12 mouse cellular contexts compared by ENCODE assay signal in genomic region chr4:13408196-13408640, GRCm38 (mm10).
DNase-seq lines count a peak whose midpoint lies in the region; ATAC-seq and TF ChIP-seq lines count a peak whose summit lies in the region.
"Had no signal": no experiment of that assay in that cellular context is flagged by ENCODE, and none has a peak within 500 bp of the region (broad histone marks: within the 10 kb centered on the region; RNA-seq: fewer than 3 reads in every experiment).

No protein-coding gene starts in this region.

- no peak overlapping the region for H3K4me2 ChIP-seq in forebrain, embryonic 12.5 days
- H3K4me2 ChIP-seq in hindbrain, postnatal 0 days (ENCODE audit: low read depth, low read length) = peak overlapping the region; percentile 27
- 0 out of 2 replicates have a peak overlapping the region, but pooled peaks have one; percentile 5 for H3K4me2 ChIP-seq in neural tube, embryonic 12.5 days (replicated peaks)
- H3K4me2 ChIP-seq: heart, embryonic 15.5 days; stomach, embryonic 15.5 days had no signal

- 0 out of 2 replicates have a peak overlapping the region, but pooled peaks have one; percentile 50 for H3K27ac ChIP-seq in forebrain, embryonic 12.5 days
- H3K27ac ChIP-seq in hindbrain, postnatal 0 days = peak overlapping the region; percentile 55; the same call in 1 of the 2 replicates
- H3K27ac ChIP-seq in neural tube, embryonic 12.5 days = peak overlapping the region; percentile 22; the same call in 1 of the 2 replicates
- H3K27ac ChIP-seq: heart, embryonic 15.5 days; stomach, embryonic 15.5 days had no signal

- TF ChIP-seq CTCF in hindbrain, postnatal 0 days (IDR thresholded peaks at IDR 0.05; ENCODE audit: low read depth) = no peak

- peak; percentile 78 for ATAC-seq in forebrain, embryonic 12.5 days (ENCODE audit: low FRiP score)
- peak; percentile 71 for ATAC-seq in hindbrain, postnatal 0 days
- peak; percentile 38 for ATAC-seq in neural tube, embryonic 12.5 days (ENCODE audit: low FRiP score, low read depth)
- ATAC-seq: liver, postnatal 0 days had no signal

- H3K4me3 ChIP-seq in forebrain, embryonic 12.5 days (replicated peaks) = no peak overlapping the region
- H3K4me3 ChIP-seq in hindbrain, postnatal 0 days (ENCODE audit: low read length) = no peak overlapping the region
- no peak overlapping the region for H3K4me3 ChIP-seq in neural tube, embryonic 12.5 days
- H3K4me3 ChIP-seq: heart, embryonic 15.5 days; stomach, embryonic 15.5 days had no signal

- no peak overlapping the region for H3K9ac ChIP-seq in forebrain, embryonic 12.5 days
- H3K9ac ChIP-seq in hindbrain, postnatal 0 days (replicated peaks; ENCODE audit: low read length) = no peak overlapping the region
- H3K9ac ChIP-seq in neural tube, embryonic 12.5 days = no peak overlapping the region
- H3K9ac ChIP-seq: heart, embryonic 15.5 days; liver, postnatal 0 days; stomach, embryonic 15.5 days had no signal

- no peaks in the 10 kb centered on the region for H3K36me3 ChIP-seq in forebrain, embryonic 12.5 days (replicated peaks)
- H3K36me3 ChIP-seq in hindbrain, postnatal 0 days (ENCODE audit: insufficient read depth, low read length) = no peaks in the 10 kb centered on the region
- no peaks in the 10 kb centered on the region for H3K36me3 ChIP-seq in neural tube, embryonic 12.5 days
- H3K36me3 ChIP-seq: heart, embryonic 15.5 days; stomach, embryonic 15.5 days had no signal

- H3K27me3 ChIP-seq in forebrain, embryonic 12.5 days = no peaks in the 10 kb centered on the region
- no peaks in the 10 kb centered on the region for H3K27me3 ChIP-seq in hindbrain, postnatal 0 days (ENCODE audit: insufficient read depth, low read length)
- no peaks in the 10 kb centered on the region for H3K27me3 ChIP-seq in neural tube, embryonic 12.5 days (replicated peaks)
- H3K27me3 ChIP-seq: heart, embryonic 15.5 days; stomach, embryonic 15.5 days had no signal

- 39% methylated on average over 9 of the region's 9 CpGs for WGBS in forebrain, embryonic 12.5 days
- 19% methylated on average over 9 of the region's 9 CpGs for WGBS in hindbrain, postnatal 0 days
- 38% methylated on average over 9 of the region's 9 CpGs for WGBS in neural tube, embryonic 12.5 days

- H3K9me3 ChIP-seq in forebrain, embryonic 12.5 days = no peaks in the 10 kb centered on the region
- H3K9me3 ChIP-seq in hindbrain, postnatal 0 days (ENCODE audit: low read length) = no peaks in the 10 kb centered on the region
- H3K9me3 ChIP-seq in neural tube, embryonic 12.5 days = no peaks in the 10 kb centered on the region
- H3K9me3 ChIP-seq: heart, embryonic 15.5 days; stomach, embryonic 15.5 days had no signal

- H3K4me1 ChIP-seq in forebrain, embryonic 12.5 days = peaks cover 22% of the 10 kb centered on the region
- no peaks in the 10 kb centered on the region for H3K4me1 ChIP-seq in hindbrain, postnatal 0 days (ENCODE audit: insufficient read depth, low read length)
- H3K4me1 ChIP-seq in neural tube, embryonic 12.5 days = peaks cover 9% of the 10 kb centered on the region; the same call in 1 of the 2 replicates
- H3K4me1 ChIP-seq: heart, embryonic 15.5 days; stomach, embryonic 15.5 days had no signal

- DNase-seq in layer of hippocampus, adult 18-20 months (ENCODE audit: low spot score in 2 of 2) = peak; percentile 14 to 53
- no peak for DNase-seq in layer of hippocampus, adult 9-10 months (ENCODE audit: low spot score)
- DNase-seq in hindbrain, postnatal 0 days (ENCODE audit: low spot score) = peak; percentile 62
- DNase-seq in kidney, adult 11 months = no peak
- no peak for DNase-seq in right cerebral cortex, postnatal 14 days
- no peak for DNase-seq in frontal cortex, postnatal 14 days (ENCODE audit: low spot score in 2 of 2)
- DNase-seq: kidney, adult 2 months; liver, postnatal 0 days had no signal

Comparison
In these comparisons a context has a peak if more than half of its experiments do, and no peak if none do; other contexts are left out.
1. DNase-seq: peak in layer of hippocampus, adult 18-20 months (2 of 2) and hindbrain, postnatal 0 days (single experiment); none in layer of hippocampus, adult 9-10 months (single experiment), kidney, adult 11 months (single experiment), right cerebral cortex, postnatal 14 days (single experiment) and frontal cortex, postnatal 14 days (0 of 2).
2. Peak in every context shown above with its lines, with median percentiles within 50 percentile points of each other: ATAC-seq and H3K27ac ChIP-seq.